Mouse (Mus musculus) stomach, postnatal 0 days (tissue): Measurements from ENCODE around the gene Psmb5. TPM values are rescaled to one million over a fixed set of nuclear protein-coding genes. Genes with fewer than 3 reads are reported as not detected.

Experiments used
- ATAC-seq: fragments of 200-750 bp; cut with Nextera tagmentation; 2 replicates; pipeline ENCODE4 v1.8.0; 2017; ENCODE audit not compliant: low FRiP score, low TSS enrichment
- DNase-seq: peaks from one replicate; pipeline ENCODE4 v3.0.0-alpha.2; 2016; ENCODE audit warnings: low spot score
- H3K27ac ChIP-seq: fragments of 300-500 bp; sonication (generic); replicated peaks from 2 replicates; pipeline ENCODE4 v1.5.1; 2014; ENCODE audit warnings: mild to moderate bottlenecking, control low read depth
- H3K27me3 ChIP-seq: fragments of 300-500 bp; sonication (generic); 2 replicates; pipeline ENCODE4 v1.6.1; 2014; ENCODE audit warnings: low read length; ENCODE audit not compliant: control insufficient read depth, insufficient read depth
- H3K36me3 ChIP-seq: fragments of 300-500 bp; sonication (generic); 2 replicates; pipeline ENCODE4 v1.6.1; 2014; ENCODE audit warnings: low read length, mixed read lengths; ENCODE audit not compliant: control insufficient read depth, insufficient read depth
- H3K4me1 ChIP-seq: fragments of 300-500 bp; sonication (generic); replicated peaks from 2 replicates; pipeline ENCODE4 v1.6.1; 2014; ENCODE audit warnings: antibody characterized with exemption; ENCODE audit not compliant: control insufficient read depth, insufficient read depth
- H3K4me2 ChIP-seq: fragments of 300-500 bp; sonication (generic); replicated peaks from 2 replicates; pipeline ENCODE4 v1.6.1; 2014; ENCODE audit warnings: low read depth, mild to moderate bottlenecking, control low read depth, moderate library complexity
- H3K4me3 ChIP-seq: fragments of 300-500 bp; sonication (generic); 2 replicates; pipeline ENCODE4 v1.5.1; 2014; ENCODE audit warnings: low read depth, low read length, control low read depth
- H3K9ac ChIP-seq: fragments of 300-500 bp; sonication (generic); 2 replicates; pipeline ENCODE4 v1.6.1; 2014; ENCODE audit warnings: mild to moderate bottlenecking, low read length, control low read depth, mixed read lengths
- H3K9me3 ChIP-seq: fragments of 300-500 bp; sonication (generic); 2 replicates; pipeline ENCODE4 v1.6.1; 2016; ENCODE audit warnings: low read length; ENCODE audit not compliant: control insufficient read depth
- CTCF ChIP-seq: IDR thresholded peaks from 2 replicates; pipeline ENCODE4 v1.5.1; 2016; ENCODE audit warnings: antibody characterized with exemption, low read depth, mild to moderate bottlenecking, moderate library complexity
- EP300 ChIP-seq: optimal IDR thresholded peaks from 2 replicates; pipeline ENCODE3; 2016; ENCODE audit warnings: antibody characterized with exemption
- WGBS: fragments of 180-500 bp; shearing (Covaris S2); extraction: QIAGEN DNeasy Blood & Tissue Kit; methylation state at CpG from one replicate; pipeline ENCODE4 v1.1.7; 2014; 5-methylcytosine and 5-hydroxymethylcytosine counted together
- polyA plus RNA-seq: library from polyadenylated mRNA; unstranded; fragments of >200 nt; fragmentation: Nextera tagmentation; extraction: Ambion mirVana; gene quantifications from 2 replicates; pipeline ENCODE4 v1.2.1, GENCODE M21; 2015

The Psmb5 gene
- polyA plus RNA-seq, 1 experiment from 2014 or later: 291 TPM

- H3K4me2 ChIP-seq: no peak overlapping the region
- H3K9me3 ChIP-seq: no peaks in the 10 kb centered on the region
- H3K4me3 ChIP-seq: no peak overlapping the region
- peaks cover 8% of the 10 kb centered on the region; the same call in 1 of the 2 replicates for H3K36me3 ChIP-seq
- H3K9ac ChIP-seq: no peak overlapping the region
- DNase-seq (no peak), ATAC-seq (no peak)
- no peaks in the 10 kb centered on the region for H3K27me3 ChIP-seq
- H3K4me1 ChIP-seq: no peaks in the 10 kb centered on the region
- WGBS: 89% methylated on average over 4 of the region's 4 CpGs
- H3K27ac ChIP-seq: no peak overlapping the region
- peak; percentile 36 for TF ChIP-seq CTCF
- no peak for TF ChIP-seq EP300
These were observed 16.4 kb upstream of the Psmb5 start for GRCm38 (mm10) chr14:54634182-54634581.

DNA sequence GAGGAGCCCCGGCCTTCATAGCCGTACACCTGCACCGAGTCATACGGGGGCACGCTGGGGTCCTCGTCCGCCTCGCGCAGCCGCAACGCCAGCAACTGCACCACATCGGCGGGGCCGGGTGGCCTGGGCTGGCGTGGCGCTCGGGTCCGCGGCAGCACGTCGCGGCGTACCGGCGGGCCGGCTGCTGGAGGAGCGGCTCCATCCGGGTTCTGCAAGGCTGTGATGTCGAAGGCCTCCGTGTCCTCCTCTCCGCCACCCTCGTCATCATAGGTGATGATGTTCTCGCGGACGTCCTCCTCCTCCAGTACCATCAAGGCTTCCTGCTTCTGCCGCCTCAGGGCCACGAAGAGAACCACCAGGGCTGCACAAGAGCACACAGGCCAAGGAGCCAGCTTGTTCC, 14.4 kb upstream of the Psmb5 start:
- ATAC-seq (no peak), DNase-seq (no peak)
- H3K4me1 ChIP-seq: no peaks in the 10 kb centered on the region
- H3K27me3 ChIP-seq: no peaks in the 10 kb centered on the region
- 91% methylated on average over 36 of the region's 37 CpGs for WGBS
- no peak overlapping the region for H3K4me3 ChIP-seq
- no peak overlapping the region for H3K27ac ChIP-seq
- TF ChIP-seq EP300: no peak
- TF ChIP-seq CTCF: no peak
- H3K36me3 ChIP-seq: peaks cover 8% of the 10 kb centered on the region; the same call in 1 of the 2 replicates
- H3K4me2 ChIP-seq: no peak overlapping the region
- no peaks in the 10 kb centered on the region for H3K9me3 ChIP-seq
- H3K9ac ChIP-seq: no peak overlapping the region

- WGBS: 63% methylated on average over 4 of the region's 4 CpGs
- H3K36me3 ChIP-seq: 0 out of 2 replicates have a peak, but pooled peaks cover 8% of the 10 kb centered on the region
- H3K4me1 ChIP-seq: no peaks in the 10 kb centered on the region
- H3K27me3 ChIP-seq: no peaks in the 10 kb centered on the region
- H3K4me3 ChIP-seq: no peak overlapping the region
- no peak overlapping the region for H3K4me2 ChIP-seq
- H3K9ac ChIP-seq: no peak overlapping the region
- DNase-seq (no peak), ATAC-seq (no peak)
- H3K27ac ChIP-seq: no peak overlapping the region
- H3K9me3 ChIP-seq: no peaks in the 10 kb centered on the region
- TF ChIP-seq EP300 (no peak), CTCF (no peak)
These were observed 13.4 kb upstream of the Psmb5 start for GRCm38 (mm10) chr14:54631240-54631599.

GRCm38 (mm10) chr14:54630583-54631239, 12.9 kb upstream of the Psmb5 start:
- ATAC-seq: no peak
- no peak overlapping the region for H3K27ac ChIP-seq
- no peaks in the 10 kb centered on the region for H3K27me3 ChIP-seq
- no peak overlapping the region for H3K4me2 ChIP-seq
- H3K9ac ChIP-seq: no peak overlapping the region
- no peaks in the 10 kb centered on the region for H3K9me3 ChIP-seq
- 84% methylated on average over 11 of the region's 11 CpGs for WGBS
- H3K4me3 ChIP-seq: no peak overlapping the region
- H3K36me3 ChIP-seq: 0 out of 2 replicates have a peak, but pooled peaks cover 8% of the 10 kb centered on the region
- no peak for DNase-seq
- no peaks in the 10 kb centered on the region for H3K4me1 ChIP-seq
- no peak for TF ChIP-seq CTCF
- no peak for TF ChIP-seq EP300

- DNase-seq: no peak
- no peak overlapping the region for H3K9ac ChIP-seq
- no peaks in the 10 kb centered on the region for H3K27me3 ChIP-seq
- H3K4me3 ChIP-seq: no peak overlapping the region
- no peaks in the 10 kb centered on the region for H3K4me1 ChIP-seq
- H3K36me3 ChIP-seq: 0 out of 2 replicates have a peak, but pooled peaks cover 8% of the 10 kb centered on the region
- H3K9me3 ChIP-seq: no peaks in the 10 kb centered on the region
- H3K4me2 ChIP-seq: no peak overlapping the region
- 96% methylated on average over 2 of the region's 2 CpGs for WGBS
- H3K27ac ChIP-seq: no peak overlapping the region
- TF ChIP-seq EP300: no peak
- TF ChIP-seq CTCF: no peak
- ATAC-seq: no peak
These were observed 12.0 kb upstream of the Psmb5 start for GRCm38 (mm10) chr14:54629797-54630196.

DNA sequence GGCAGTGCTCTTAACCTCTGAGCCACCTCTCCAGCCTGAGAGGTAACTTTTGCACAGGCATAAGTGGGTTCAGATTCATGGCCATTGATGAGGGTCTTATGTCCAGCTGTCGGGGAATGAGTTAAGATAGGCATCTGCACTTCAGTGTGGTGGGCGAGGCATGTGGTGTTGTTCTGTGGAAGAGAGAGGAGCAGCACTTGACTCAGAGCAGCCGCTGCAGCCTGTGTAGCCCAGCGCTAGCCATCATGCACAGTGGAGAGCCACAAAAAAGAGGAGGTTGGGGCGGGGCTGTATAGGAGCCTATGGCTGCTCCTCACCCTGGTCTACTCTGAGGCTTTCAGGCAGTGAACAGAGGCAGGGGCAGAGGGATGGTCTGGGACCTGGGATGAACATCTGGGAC, 10.3 kb upstream of the Psmb5 start:
- DNase-seq: no peak
- H3K27ac ChIP-seq: no peak overlapping the region
- no peaks in the 10 kb centered on the region for H3K27me3 ChIP-seq
- H3K9ac ChIP-seq: no peak overlapping the region
- TF ChIP-seq CTCF (no peak), EP300 (no peak)
- no peak overlapping the region for H3K4me3 ChIP-seq
- H3K4me1 ChIP-seq: no peaks in the 10 kb centered on the region
- H3K9me3 ChIP-seq: no peaks in the 10 kb centered on the region
- ATAC-seq: no peak
- 76% methylated on average over 5 of the region's 5 CpGs for WGBS
- H3K36me3 ChIP-seq: 0 out of 2 replicates have a peak, but pooled peaks cover 7% of the 10 kb centered on the region
- no peak overlapping the region for H3K4me2 ChIP-seq
